Mouse (Mus musculus) MEL (cell line): ENCODE measurements around the gene Rbfox2. TPM values are rescaled to one million over a fixed set of nuclear protein-coding genes. Genes with fewer than 3 reads are reported as not detected.

Source experiments
- DNase-seq: peaks from one replicate; pipeline ENCODE4 v3.0.0; 2011; ENCODE audit warnings: low read depth, low spot score
- H3K27ac ChIP-seq: 2 replicates; pipeline ENCODE4 v1.5.1; 2012; ENCODE audit warnings: low read depth, mild to moderate bottlenecking, control low read depth, low read length, moderate library complexity; ENCODE audit not compliant: control insufficient read depth
- H3K27me3 ChIP-seq, 2 experiments: fragments of 150-350 bp in 1 of 2; sonication (generic) in 1 of 2; 2 replicates each; pipeline ENCODE4 v1.6.1; 2012; ENCODE audit warnings: low read length in 2 of 2, mild to moderate bottlenecking in 2 of 2, improper control_type of control experiment in 1 of 2, moderate library complexity in 1 of 2; ENCODE audit not compliant: insufficient read depth in 2 of 2, control insufficient read depth in 1 of 2
- H3K36me3 ChIP-seq, 2 experiments: 2 replicates each; pipeline ENCODE4 v1.6.1; 2012 to 2014; ENCODE audit warnings: low read length in 2 of 2, improper control_type of control experiment in 1 of 2, inconsistent platforms in 1 of 2, mild to moderate bottlenecking in 1 of 2; ENCODE audit not compliant: insufficient read depth in 2 of 2, control insufficient read depth in 1 of 2
- H3K4me1 ChIP-seq, 2 experiments: fragments of 150-350 bp in 1 of 2; sonication (generic) in 1 of 2; 2 replicates each; pipeline ENCODE4 v1.6.1; 2012; ENCODE audit warnings: low read length in 2 of 2, improper control_type of control experiment in 1 of 2, mild to moderate bottlenecking in 1 of 2; ENCODE audit not compliant: insufficient read depth in 2 of 2, control insufficient read depth in 1 of 2
- H3K4me3 ChIP-seq, 2 experiments: fragments of 150-350 bp in 1 of 2; sonication (generic) in 1 of 2; 2 replicates each; pipeline ENCODE4 v1.5.1; 2012; ENCODE audit warnings: low read depth in 2 of 2, low read length in 2 of 2, mild to moderate bottlenecking in 2 of 2, moderate library complexity in 2 of 2, control low read depth in 1 of 2, improper control_type of control experiment in 1 of 2; ENCODE audit not compliant: control insufficient read depth in 1 of 2, insufficient read depth in 1 of 2
- H3K79me2 ChIP-seq: 2 replicates; pipeline ENCODE4 v1.6.1; 2012; ENCODE audit warnings: mild to moderate bottlenecking, low read length, moderate library complexity; ENCODE audit not compliant: control insufficient read depth, poor library complexity, insufficient read depth
- H3K9ac ChIP-seq: 2 replicates; pipeline ENCODE4 v1.6.1; 2012; ENCODE audit warnings: low read depth, mild to moderate bottlenecking, control low read depth, low read length, moderate library complexity; ENCODE audit not compliant: control insufficient read depth, poor library complexity, severe bottlenecking
- H3K9me3 ChIP-seq: fragments of 150-350 bp; sonication (generic); replicated peaks from 2 replicates; pipeline ENCODE4 v1.6.1; 2012; ENCODE audit warnings: mild to moderate bottlenecking, low read length, improper control_type of control experiment, moderate library complexity; ENCODE audit not compliant: insufficient read depth
- CHD1 ChIP-seq: IDR thresholded peaks from 2 replicates; pipeline ENCODE4 v1.6.1; 2012; ENCODE audit warnings: low read depth, mild to moderate bottlenecking, inconsistent platforms, low read length, improper control_type of control experiment
- CTCF ChIP-seq, 3 experiments: IDR thresholded peaks in 2 of 3; conservative IDR thresholded peaks in 1 of 3; 2 replicates each; pipeline ENCODE4 v1.5.1; 2011 to 2012; ENCODE audit warnings: low read length in 3 of 3, low read depth in 2 of 3, mild to moderate bottlenecking in 2 of 3, improper control_type of control experiment in 1 of 3, inconsistent platforms in 1 of 3, mixed read lengths in 1 of 3, moderate library complexity in 1 of 3; ENCODE audit not compliant: control insufficient read depth in 1 of 3, insufficient read depth in 1 of 3, poor library complexity in 1 of 3, severe bottlenecking in 1 of 3
- E2F4 ChIP-seq: IDR thresholded peaks from 2 replicates; pipeline ENCODE4 v1.6.1; 2011; ENCODE audit warnings: low read depth, low read length, improper control_type of control experiment, borderline replicate concordance
- EP300 ChIP-seq, 2 experiments: IDR thresholded peaks; 2 replicates each; pipeline ENCODE4 v1.6.1; 2011; ENCODE audit warnings: improper control_type of control experiment in 2 of 2, low read length in 2 of 2, low read depth in 1 of 2, mild to moderate bottlenecking in 1 of 2
- ETS1 ChIP-seq: IDR thresholded peaks from 2 replicates; pipeline ENCODE4 v1.6.1; 2012; ENCODE audit warnings: low read depth, mild to moderate bottlenecking, inconsistent platforms, low read length, improper control_type of control experiment, moderate library complexity
- GATA1 ChIP-seq: IDR thresholded peaks from 2 replicates; pipeline ENCODE4 v1.6.1; 2011; ENCODE audit warnings: low read depth, low read length, improper control_type of control experiment
- HCFC1 ChIP-seq: IDR thresholded peaks from 2 replicates; pipeline ENCODE4 v1.6.1; 2012; ENCODE audit warnings: low read depth, mild to moderate bottlenecking, inconsistent platforms, low read length, improper control_type of control experiment, moderate library complexity
- JUND ChIP-seq: IDR thresholded peaks from 2 replicates; pipeline ENCODE4 v1.6.1; 2011; ENCODE audit warnings: low read depth, mild to moderate bottlenecking, improper control_type of control experiment, low read length
- MAX ChIP-seq: IDR thresholded peaks from 2 replicates; pipeline ENCODE4 v1.6.1; 2011; ENCODE audit warnings: low read length, improper control_type of control experiment
- MEF2A ChIP-seq: IDR thresholded peaks from 2 replicates; pipeline ENCODE4 v1.6.1; 2014; ENCODE audit warnings: low read depth, mild to moderate bottlenecking, inconsistent platforms, low read length, improper control_type of control experiment; ENCODE audit not compliant: poor library complexity, insufficient replicate concordance, severe bottlenecking; ENCODE audit errors: extremely low read depth
- MYB ChIP-seq: IDR thresholded peaks from 2 replicates; pipeline ENCODE4 v1.6.1; 2011; ENCODE audit warnings: mild to moderate bottlenecking, low read depth, low read length, improper control_type of control experiment
- MYC ChIP-seq: IDR thresholded peaks from 2 replicates; pipeline ENCODE4 v1.6.1; 2011; ENCODE audit warnings: low read depth, mild to moderate bottlenecking, low read length, improper control_type of control experiment, moderate library complexity
- NELFE ChIP-seq: IDR thresholded peaks from 2 replicates; pipeline ENCODE4 v1.6.1; 2011; ENCODE audit warnings: low read depth, low read length, improper control_type of control experiment
- NRF1 ChIP-seq: IDR thresholded peaks from 2 replicates; pipeline ENCODE4 v1.6.1; 2014; ENCODE audit warnings: low read depth, mild to moderate bottlenecking, inconsistent platforms, low read length, improper control_type of control experiment, moderate library complexity; ENCODE audit not compliant: poor library complexity, insufficient read depth, severe bottlenecking
- POLR2AphosphoS5 ChIP-seq: IDR thresholded peaks from 2 replicates; pipeline ENCODE4 v1.6.1; 2012; ENCODE audit warnings: low read depth, borderline replicate concordance, mild to moderate bottlenecking, inconsistent platforms, low read length, moderate library complexity, mixed read lengths
- TAL1 ChIP-seq: IDR thresholded peaks from 2 replicates; pipeline ENCODE4 v1.6.1; 2012; ENCODE audit warnings: mild to moderate bottlenecking, inconsistent platforms, low read length, moderate library complexity, mixed read lengths
- TCF12 ChIP-seq: IDR thresholded peaks from 2 replicates; pipeline ENCODE4 v1.6.1; 2014; ENCODE audit warnings: low read depth, mild to moderate bottlenecking, inconsistent platforms, low read length, improper control_type of control experiment, moderate library complexity
- UBTF ChIP-seq: IDR thresholded peaks from 2 replicates; pipeline ENCODE4 v1.6.1; 2012; ENCODE audit warnings: low read depth, mild to moderate bottlenecking, inconsistent platforms, low read length, improper control_type of control experiment, moderate library complexity, borderline replicate concordance; ENCODE audit not compliant: insufficient read depth
- USF1 ChIP-seq: IDR thresholded peaks from 2 replicates; pipeline ENCODE4 v1.6.1; 2014; ENCODE audit warnings: low read depth, mild to moderate bottlenecking, inconsistent platforms, low read length, improper control_type of control experiment, moderate library complexity
- ZMIZ1 ChIP-seq: IDR thresholded peaks from 2 replicates; pipeline ENCODE4 v1.6.1; 2012; ENCODE audit warnings: low read depth, mild to moderate bottlenecking, inconsistent platforms, low read length, improper control_type of control experiment, moderate library complexity
- polyA plus RNA-seq, 2 experiments: library from polyadenylated mRNA; stranded (reverse) in 1 of 2; unstranded in 1 of 2; fragments of >175 nt in 1 of 2; fragments of >200 nt in 1 of 2; gene quantifications; 2 replicates each; pipeline versions ENCODE4 v1.2.1 to v1.2.4; 2012; ENCODE audit warnings: low replicate concordance in 2 of 2, low read depth in 1 of 2; ENCODE audit not compliant: insufficient read length in 2 of 2, insufficient read depth in 1 of 2, missing spikeins in 1 of 2
- total RNA-seq: library from RNA; depleted of rRNA; stranded (reverse); fragments of 300-350 nt; gene quantifications from 2 replicates; pipeline ENCODE4 v1.2.3, GENCODE M21; 2012

Rbfox2 gene
- total and polyA plus RNA-seq, 3 experiments: 3.4 to 6.0 TPM; not detected in 1

GRCm38 (mm10) chr15:77078786-77079185 is 228.0 kb downstream of the Rbfox2 start:
- H3K4me1 ChIP-seq: no peaks in the 10 kb centered on the region
- H3K27ac ChIP-seq: no peak overlapping the region
- H3K27me3 ChIP-seq: no peaks in the 10 kb centered on the region

DNA sequence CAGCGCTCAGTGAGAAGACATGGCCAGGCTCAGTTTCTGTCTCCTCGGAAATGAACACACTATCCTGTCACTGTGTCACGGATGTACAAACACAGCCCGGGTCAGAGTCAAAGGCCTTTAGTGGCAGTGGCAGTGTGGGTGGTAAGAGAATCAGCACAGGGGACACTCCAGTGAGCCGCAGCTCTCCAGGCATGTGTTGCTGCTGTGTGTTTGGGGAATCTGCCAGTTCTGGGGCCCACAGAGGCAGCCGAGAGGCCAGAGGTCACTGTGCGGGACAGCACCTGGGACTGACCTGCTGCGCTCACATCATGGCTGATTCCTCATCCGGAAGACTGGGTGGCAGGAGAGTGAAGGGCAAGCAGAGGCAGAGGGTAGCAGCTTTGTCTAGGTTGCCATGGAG is 228.9 kb downstream of the Rbfox2 start:
- Histone ChIP-seq H3K9ac (no peak overlapping the region), H3K79me2 (no peaks in the 10 kb centered on the region), H3K4me3 (no peak overlapping the region), H3K4me1 (no peaks in the 10 kb centered on the region), H3K9me3 (no peaks in the 10 kb centered on the region), H3K36me3 (no peaks in the 10 kb centered on the region), H3K27ac (no peak overlapping the region), H3K27me3 (no peaks in the 10 kb centered on the region)
- TF ChIP-seq CHD1: no peak
- no peak for TF ChIP-seq CTCF (IDR thresholded peaks at IDR 0.05 in 2 of 3, conservative IDR thresholded peaks at IDR 0.05 in 1 of 3; ENCODE audit: control insufficient read depth in 1 of 3, insufficient read depth in 1 of 3, low read depth in 2 of 3, low read length in 3 of 3, poor library complexity in 1 of 3, severe bottlenecking in 1 of 3)
- TF ChIP-seq TAL1: no peak
- no peak for TF ChIP-seq JUND
- TF ChIP-seq UBTF: no peak
- TF ChIP-seq MAX: no peak
- DNase-seq: no peak

More at GRCm38 (mm10) chr15:77078786-77079185, 228.0 kb downstream of the Rbfox2 start:
- H3K4me3 ChIP-seq: no peak overlapping the region
- TF ChIP-seq NELFE (no peak), MYC (no peak), EP300 (IDR thresholded peaks at IDR 0.05; ENCODE audit: low read depth in 1 of 2, low read length in 2 of 2) (no peak), ETS1 (no peak), USF1 (no peak), TCF12 (no peak), ZMIZ1 (no peak), E2F4 (no peak), UBTF (no peak), NRF1 (no peak), TAL1 (no peak), MEF2A (no peak), JUND (no peak), MYB (no peak), HCFC1 (no peak), GATA1 (no peak), POLR2AphosphoS5 (no peak)
- H3K36me3 ChIP-seq: no peaks in the 10 kb centered on the region
- no peak overlapping the region for H3K9ac ChIP-seq
- DNase-seq: no peak
- H3K9me3 ChIP-seq: no peaks in the 10 kb centered on the region
- no peaks in the 10 kb centered on the region for H3K79me2 ChIP-seq
